Mouse (Mus musculus) gastrocnemius, adult 18-20 months (tissue): Measurements from ENCODE around the gene Ube2j2. TPM values are rescaled to one million over a fixed set of nuclear protein-coding genes. Genes with fewer than 3 reads are reported as not detected.

Experiments
- DNase-seq: peaks from one replicate; pipeline ENCODE4 v3.0.0; 2021; ENCODE audit warnings: low spot score
- microRNA-seq: library from miRNA; unstranded; fragments of <30 nt; microRNA quantifications from one replicate; pipeline ENCODE4 v1.2.0, GENCODE M21; 2021
- total RNA-seq, 2 experiments: library from RNA; stranded (reverse); gene quantifications; 2 replicates each; pipeline ENCODE4 v1.2.3; 2021

Ube2j2 gene
- total RNA-seq, 2 experiments from 2014 or later = 62.3 to 66.4 TPM

- DNase-seq = peak; percentile 37
These were observed 18.7 kb downstream of the Ube2j2 start, which contains the start of gene C1qtnf12 for GRCm38 (mm10) chr4:155962167-155962971. Gene C1qtnf12 (plus strand): TSS chr4:155962318.

DNA sequence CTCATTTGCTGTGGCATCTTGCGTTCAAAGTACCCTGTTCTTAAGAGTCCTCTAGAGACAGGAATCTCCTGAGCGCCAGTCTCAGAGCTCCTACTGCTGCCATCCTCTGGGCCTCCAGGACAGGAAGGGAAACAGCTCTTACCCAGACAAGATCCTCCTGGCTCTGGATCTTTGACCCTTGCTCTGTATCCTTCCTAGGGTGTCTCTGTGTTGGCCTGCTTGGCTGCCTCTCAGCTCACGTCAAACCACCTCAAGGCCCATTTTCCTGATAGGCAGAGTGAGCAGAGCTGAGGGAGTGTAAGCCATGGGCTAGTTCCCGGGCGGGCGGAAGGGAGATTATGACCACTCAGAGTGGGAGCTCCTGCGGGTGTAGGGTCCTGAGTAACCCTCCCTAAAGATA is 19.5 kb downstream of the Ube2j2 start:
- DNase-seq = no peak

- no peak for DNase-seq
These were observed 20.8 kb downstream of the Ube2j2 start for GRCm38 (mm10) chr4:155964396-155964795.

- DNase-seq = no peak
These were observed 25.5 kb downstream of the Ube2j2 start for GRCm38 (mm10) chr4:155969043-155969653.

GRCm38 (mm10) chr4:155970286-155970685 is 26.7 kb downstream of the Ube2j2 start:
- no peak for DNase-seq

DNA sequence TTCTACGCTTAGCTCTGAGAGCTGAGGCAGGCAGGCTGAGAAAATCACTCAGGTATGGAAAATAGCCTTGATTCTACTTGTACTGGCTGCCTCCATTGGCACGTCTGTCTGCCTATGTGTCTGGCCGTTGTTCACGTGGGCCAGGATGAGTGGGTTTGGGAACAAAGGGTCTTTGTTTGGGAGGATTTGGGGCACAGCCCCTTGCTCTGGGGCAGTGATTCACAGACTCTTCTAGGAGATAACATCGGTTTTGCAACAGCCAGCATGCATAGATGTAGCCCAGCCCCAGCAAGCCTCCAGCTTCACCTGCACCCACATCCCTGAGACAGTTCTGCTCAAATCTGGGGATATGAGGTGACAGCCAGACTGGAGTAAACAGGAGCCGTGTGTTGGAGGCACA is 29.0 kb downstream of the Ube2j2 start:
- DNase-seq = no peak

DNA sequence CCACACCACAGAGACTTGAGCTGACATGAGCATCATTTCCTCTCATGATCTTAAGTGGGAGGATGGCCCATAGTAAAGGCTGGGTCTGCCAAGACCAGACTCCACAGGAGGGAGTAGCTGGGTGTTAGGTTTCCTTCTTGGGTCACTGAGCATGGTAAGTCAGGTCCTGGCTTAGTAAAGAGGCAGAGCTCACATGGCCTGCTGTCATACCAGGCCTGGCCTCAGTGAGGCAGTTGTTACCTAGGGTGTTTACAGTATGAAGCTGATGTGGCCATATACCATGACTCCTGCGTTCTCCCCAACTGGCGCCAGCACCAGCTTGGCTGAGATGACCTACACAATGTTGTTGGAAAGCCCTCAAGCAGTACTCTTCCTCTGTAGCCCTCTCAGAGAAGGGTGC is 29.6 kb downstream of the Ube2j2 start:
- DNase-seq = no peak

DNA sequence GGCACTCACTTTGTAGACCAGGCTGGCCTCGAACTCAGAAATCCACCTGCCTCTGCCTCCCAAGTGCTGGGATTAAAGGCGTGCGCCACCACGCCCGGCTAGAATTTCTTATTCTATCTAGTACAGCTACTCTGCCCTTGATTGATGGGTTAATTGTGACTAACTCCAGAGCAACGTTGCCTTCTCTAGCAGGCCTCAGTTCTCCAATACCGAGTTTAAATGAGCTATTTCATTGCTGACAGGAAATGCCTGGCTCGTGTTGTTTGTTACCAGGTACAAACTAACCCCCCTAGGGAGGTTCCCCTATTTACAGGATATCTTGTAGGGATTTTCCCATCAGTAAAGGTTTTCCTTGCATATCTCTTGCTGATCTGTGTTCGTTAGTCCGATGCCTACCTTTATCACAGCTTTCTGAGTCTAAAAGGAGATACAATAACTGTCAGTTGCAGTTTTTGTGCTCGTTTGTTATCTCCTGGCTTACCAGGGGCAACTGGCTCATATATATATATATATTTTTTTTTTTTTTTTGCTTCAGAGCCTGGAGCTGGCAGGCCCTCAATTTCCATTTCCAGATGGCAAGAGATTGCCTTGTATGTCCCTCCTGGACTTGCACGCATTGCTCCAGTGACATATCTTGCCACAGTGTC is 37.9 kb downstream of the Ube2j2 start:
- DNase-seq = no peak

GRCm38 (mm10) chr4:155983788-155984187 is 40.2 kb downstream of the Ube2j2 start:
- DNase-seq = no peak

- no peak for DNase-seq
These were observed 47.7 kb downstream of the Ube2j2 start for GRCm38 (mm10) chr4:155991211-155991907.

GRCm38 (mm10) chr4:155991908-155992230 is 48.2 kb downstream of the Ube2j2 start:
- DNase-seq = peak; percentile 8

GRCm38 (mm10) chr4:155992241-155992905 is 48.7 kb downstream of the Ube2j2 start, which contains the start of the genes B3galt6 and Sdf4:
Gene B3galt6 (minus strand): TSS chr4:155992649.
Gene Sdf4 (plus strand): TSS chr4:155992872.
- DNase-seq = peak; percentile 78

- peak; percentile 98 for DNase-seq
These were observed 49.4 kb downstream of the Ube2j2 start for GRCm38 (mm10) chr4:155992906-155993547.

DNA sequence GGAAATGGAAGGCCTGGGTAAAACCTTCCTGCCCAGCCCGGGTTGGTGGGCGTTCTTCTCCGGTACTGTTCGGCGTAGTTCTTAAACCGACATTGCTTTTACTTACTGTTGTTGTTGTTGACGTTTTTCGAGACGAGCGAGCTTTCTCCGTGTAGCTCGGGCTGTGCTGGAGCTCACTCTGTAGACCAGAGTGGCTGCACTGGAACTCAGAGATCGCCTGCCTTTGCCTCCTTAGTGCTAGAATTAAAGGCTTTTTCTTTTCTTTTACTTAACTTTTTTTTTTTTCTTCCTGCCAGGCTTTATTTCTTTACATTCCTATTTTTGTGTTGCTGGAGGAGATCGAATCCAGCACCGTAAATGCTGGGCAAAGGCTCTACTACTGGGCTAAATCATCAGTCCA is 50.0 kb downstream of the Ube2j2 start:
- DNase-seq = no peak

DNA sequence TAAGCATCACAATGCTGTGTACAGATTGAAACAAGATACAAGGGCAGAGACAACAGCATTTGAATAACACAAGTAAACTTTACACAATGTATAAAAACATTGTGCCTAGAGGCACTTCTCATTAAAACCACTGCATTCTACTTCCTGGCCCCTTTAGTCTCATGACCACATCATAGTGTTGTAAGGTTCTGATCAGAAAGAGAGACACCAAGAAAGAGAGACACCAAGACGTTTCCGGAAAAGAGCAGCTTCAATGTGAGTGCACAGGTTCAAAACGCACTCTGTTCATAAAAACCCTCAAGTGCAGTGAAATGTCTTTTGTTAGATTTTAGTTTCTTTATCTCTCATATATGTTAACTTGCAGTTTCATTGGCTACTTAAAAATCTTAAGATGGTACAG is 60.5 kb downstream of the Ube2j2 start:
- DNase-seq = no peak

GRCm38 (mm10) chr4:156008369-156008768 is 64.7 kb downstream of the Ube2j2 start:
- no peak for DNase-seq

Small RNA genes lying within 50 kb of the gene (microRNA-seq; reads per million reads assigned to microRNA genes)
- gene Gm22991 = not detected

Other genes with a start within 250 kb of the Ube2j2 start
- 1 to 10 TPM in 1 of 2 experiments, under 1 TPM in 1; 0.89 to 1.4 TPM for gene Fndc10, start 249.5 kb upstream of the Ube2j2 start, total RNA-seq
- gene Ssu72, start 239.0 kb upstream of the Ube2j2 start, total RNA-seq = 10 to 100 TPM; 40.7 to 45.6 TPM
- under 1 TPM; 0.07 to 0.25 TPM for gene Tmem240, start 209.0 kb upstream of the Ube2j2 start, total RNA-seq
- 10 to 100 TPM; 25.0 to 28.1 TPM for gene Atad3a, start 182.7 kb upstream of the Ube2j2 start, total RNA-seq
- gene Vwa1, start 169.1 kb upstream of the Ube2j2 start, total RNA-seq = 1 to 10 TPM; 5.3 to 9.7 TPM
- under 1 TPM; 0.39 to 0.47 TPM for gene Tmem88b, start 158.0 kb upstream of the Ube2j2 start, total RNA-seq
- gene Ankrd65, start 153.4 kb upstream of the Ube2j2 start, total RNA-seq = not detected
- 10 to 100 TPM; 50.3 to 54.0 TPM for gene Mrpl20, start 141.0 kb upstream of the Ube2j2 start, total RNA-seq
- 10 to 100 TPM; 15.4 to 18.3 TPM for gene Ccnl2, start 131.3 kb upstream of the Ube2j2 start, total RNA-seq
- 10 to 100 TPM; 79.5 to 82.6 TPM for gene Aurkaip1, start 112.6 kb upstream of the Ube2j2 start, total RNA-seq
- 10 to 100 TPM; 25.0 to 29.7 TPM for gene Mxra8, start 104.2 kb upstream of the Ube2j2 start, total RNA-seq
- gene Dvl1, start 96.4 kb upstream of the Ube2j2 start, total RNA-seq = 100 to 1,000 TPM; 104 to 106 TPM
- under 1 TPM; 0.09 to 0.12 TPM for gene Tas1r3, start 80.5 kb upstream of the Ube2j2 start, total RNA-seq
- 10 to 100 TPM; 13.0 to 16.2 TPM for gene Cptp, start 74.4 kb upstream of the Ube2j2 start, total RNA-seq
- 10 to 100 TPM; 13.9 to 14.0 TPM for gene Ints11, start 74.3 kb upstream of the Ube2j2 start, total RNA-seq
- gene Pusl1, start 52.0 kb upstream of the Ube2j2 start, total RNA-seq = 10 to 100 TPM; 11.2 to 13.2 TPM
- 1 to 10 TPM; 6.6 to 7.3 TPM for gene Acap3, start 52.0 kb upstream of the Ube2j2 start, total RNA-seq
- 10 to 100 TPM; 16.9 to 19.7 TPM for gene C1qtnf12, start 18.5 kb downstream of the Ube2j2 start, total RNA-seq
- gene B3galt6, start 48.8 kb downstream of the Ube2j2 start, total RNA-seq = 1 to 10 TPM; 1.3 TPM
- gene Sdf4, start 49.0 kb downstream of the Ube2j2 start, total RNA-seq = 10 to 100 TPM; 77.2 to 85.0 TPM
- 1 to 10 TPM; 1.2 to 1.3 TPM for gene Tnfrsf4, start 70.0 kb downstream of the Ube2j2 start, total RNA-seq
- not detected for gene Tnfrsf18, start 82.3 kb downstream of the Ube2j2 start, total RNA-seq
- gene Ttll10, start 115.6 kb downstream of the Ube2j2 start, total RNA-seq = not detected
- 1 to 10 TPM; 2.1 to 3.1 TPM for gene 9430015G10Rik, start 166.2 kb downstream of the Ube2j2 start, total RNA-seq
- gene Rnf223, start 186.7 kb downstream of the Ube2j2 start, total RNA-seq = not detected